Mouse (Mus musculus): Measurements from ENCODE around the gene Samd15. TPM values are rescaled to one million over a fixed set of nuclear protein-coding genes. Genes with fewer than 3 reads are reported as not detected.

The Samd15 gene
- total and polyA plus RNA-seq, 3 experiments, result 1.1 to 3.9 (median 1.8) TPM

DNA sequence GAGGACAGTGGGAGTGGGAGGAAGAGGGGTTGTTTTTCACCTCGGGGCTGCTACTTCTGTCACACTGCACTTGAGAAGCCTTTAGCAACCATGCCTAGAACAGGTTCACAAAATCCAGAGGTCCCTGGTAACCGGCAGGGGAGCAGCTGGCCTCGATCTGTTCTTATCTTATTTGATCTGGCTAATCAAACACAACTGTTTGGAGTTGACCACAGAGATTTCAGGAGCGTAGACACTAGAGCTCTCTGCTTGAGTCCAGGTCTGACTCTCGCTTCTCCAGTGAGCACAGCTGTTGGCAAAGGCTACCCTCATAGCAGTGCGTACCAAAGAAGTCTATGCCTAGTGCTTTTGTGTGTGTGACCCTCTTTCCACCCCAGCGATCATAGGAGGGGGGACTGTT lies 41.4 kb upstream of the Samd15 start:
- dilution Hi-C loops (cut with MboI; ENCODE audit: extremely low pct_ligation_motif_present, extremely low pct_unique_long_range_greater_than_20kb, low sequenced_read_pairs), result no loop called here

DNA sequence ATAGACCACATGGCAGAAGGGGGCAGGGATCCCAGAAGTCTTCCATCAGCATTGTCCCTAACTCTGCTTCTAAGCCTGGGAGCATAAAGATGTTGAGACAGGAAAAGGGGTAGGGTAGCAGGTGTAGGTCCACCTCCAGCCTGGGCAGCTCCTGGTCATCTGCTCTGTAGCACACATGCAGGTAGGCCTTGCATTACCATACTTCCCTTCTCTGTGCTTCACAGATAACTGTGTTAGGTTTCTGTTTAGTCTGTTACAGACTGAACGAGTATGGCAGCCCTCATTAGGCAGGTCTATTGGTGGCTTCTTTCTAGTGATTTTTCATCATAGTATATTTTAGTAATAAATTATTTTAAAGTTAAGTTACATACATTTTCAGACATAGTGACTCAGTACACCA lies 39.2 kb upstream of the Samd15 start:
- Histone ChIP-seq H3K4me3 (replicated peaks in 1 of 3; ENCODE audit: low read depth in 2 of 3, low read length in 2 of 3, poor library complexity in 1 of 3) (no peak overlapping the region), H3K27ac (ENCODE audit: insufficient read depth, low read depth) (no peak overlapping the region), H3K36me3 (replicated peaks in 1 of 2; ENCODE audit: control insufficient read depth in 1 of 2, insufficient read depth in 1 of 2, low read length in 1 of 2) (peaks cover 36 to 67% of the 10 kb centered on the region in 2 experiments), H3K9me3 (replicated peaks; ENCODE audit: low read length) (peaks cover 3% of the 10 kb centered on the region), H3K4me2 (ENCODE audit: insufficient read depth, low read depth, poor library complexity, severe bottlenecking) (no peak overlapping the region), H3K9ac (ENCODE audit: insufficient read depth, low read depth) (no peak overlapping the region), H3K27me3 (replicated peaks) (no peaks in the 10 kb centered on the region), H3K79me2 (replicated peaks; ENCODE audit: control insufficient read depth, extremely low read depth, insufficient read depth, poor library complexity, severe bottlenecking) (no peaks in the 10 kb centered on the region), H3K4me1 (ENCODE audit: control insufficient read depth in 1 of 2, insufficient read depth in 2 of 2) (peaks cover 0 to 51% of the 10 kb centered on the region in 2 experiments; a peak in 3 of 4 replicates)
- TF ChIP-seq EP300 (IDR thresholded peaks at IDR 0.05; ENCODE audit: low read length) (no peak), NRF1 (IDR thresholded peaks at IDR 0.05; ENCODE audit: low read depth, low read length) (no peak), NELFE (IDR thresholded peaks at IDR 0.05; ENCODE audit: low read depth, low read length) (no peak), JUND (conservative IDR thresholded peaks at IDR 0.05; ENCODE audit: low read depth, low read length) (no peak), USF2 (conservative IDR thresholded peaks at IDR 0.05; ENCODE audit: low read depth, low read length) (no peak), ZNF384 (IDR thresholded peaks at IDR 0.05; ENCODE audit: low read depth, low read length) (no peak), UBTF (IDR thresholded peaks at IDR 0.05; ENCODE audit: low read depth, low read length) (no peak), E2F4 (IDR thresholded peaks at IDR 0.05; ENCODE audit: insufficient replicate concordance, low read depth, low read length) (no peak), POLR2AphosphoS2 (IDR thresholded peaks at IDR 0.05; ENCODE audit: low read depth, low read length) (no peak), MAZ (IDR thresholded peaks at IDR 0.05; ENCODE audit: low read depth, low read length) (no peak), TBP (conservative IDR thresholded peaks at IDR 0.05; ENCODE audit: low read depth, low read length) (no peak), JUN (IDR thresholded peaks at IDR 0.05; ENCODE audit: insufficient read depth, low read depth, low read length) (no peak), MAX (IDR thresholded peaks at IDR 0.05; ENCODE audit: low read length) (no peak), MAFK (IDR thresholded peaks at IDR 0.05; ENCODE audit: insufficient replicate concordance, low read length) (no peak), TCF12 (IDR thresholded peaks at IDR 0.05; ENCODE audit: low read depth, low read length) (no peak), ELF1 (IDR thresholded peaks at IDR 0.05; ENCODE audit: low read depth, low read length) (no peak), MYC (IDR thresholded peaks at IDR 0.05; ENCODE audit: low read depth, low read length) (no peak)
- in situ Hi-C loops (cut with MboI; ENCODE audit: low pct_ligation_motif_present, low pct_unique_long_range_greater_than_20kb, low sequenced_read_pairs) (no loop called here), dilution Hi-C loops (cut with MboI; ENCODE audit: extremely low pct_ligation_motif_present, extremely low pct_unique_long_range_greater_than_20kb, low sequenced_read_pairs) (no loop called here)
- no peak for DNase-seq (ENCODE audit: extremely low read depth)

More for the DNA sequence above, 41.4 kb upstream of the Samd15 start:
- H3K79me2 ChIP-seq (replicated peaks; ENCODE audit: control insufficient read depth, extremely low read depth, insufficient read depth, poor library complexity, severe bottlenecking), result no peaks in the 10 kb centered on the region
- peaks cover 25 to 47% of the 10 kb centered on the region in 2 experiments for H3K36me3 ChIP-seq (replicated peaks in 1 of 2; ENCODE audit: control insufficient read depth in 1 of 2, insufficient read depth in 1 of 2, low read length in 1 of 2)
- H3K4me1 ChIP-seq (ENCODE audit: control insufficient read depth in 1 of 2, insufficient read depth in 2 of 2), result peaks cover 0 to 51% of the 10 kb centered on the region in 2 experiments; a peak in 3 of 4 replicates
- DNase-seq (ENCODE audit: extremely low read depth), result no peak
- H3K9ac ChIP-seq (ENCODE audit: insufficient read depth, low read depth), result no peak overlapping the region
- TF ChIP-seq TBP (conservative IDR thresholded peaks at IDR 0.05; ENCODE audit: low read depth, low read length), result no peak
- TF ChIP-seq ELF1 (IDR thresholded peaks at IDR 0.05; ENCODE audit: low read depth, low read length), result no peak
- TF ChIP-seq NELFE (IDR thresholded peaks at IDR 0.05; ENCODE audit: low read depth, low read length), result no peak
- no peak for TF ChIP-seq NRF1 (IDR thresholded peaks at IDR 0.05; ENCODE audit: low read depth, low read length)
- no peak for TF ChIP-seq POLR2AphosphoS2 (IDR thresholded peaks at IDR 0.05; ENCODE audit: low read depth, low read length)
- no peak for TF ChIP-seq ZKSCAN1 (IDR thresholded peaks at IDR 0.05; ENCODE audit: borderline replicate concordance, low read depth, low read length)
- no peak for TF ChIP-seq MXI1 (IDR thresholded peaks at IDR 0.05; ENCODE audit: low read depth, low read length)
- no peak for TF ChIP-seq EP300 (IDR thresholded peaks at IDR 0.05; ENCODE audit: low read length)
- TF ChIP-seq ETS1 (conservative IDR thresholded peaks at IDR 0.05; ENCODE audit: low read depth, low read length), result no peak
- no peak for TF ChIP-seq USF1 (IDR thresholded peaks at IDR 0.05; ENCODE audit: low read depth, low read length)
- no peak for TF ChIP-seq PAX5 (IDR thresholded peaks at IDR 0.05; ENCODE audit: low read length)
- TF ChIP-seq SIN3A (IDR thresholded peaks at IDR 0.05; ENCODE audit: low read length), result no peak
- in situ Hi-C loops (cut with MboI; ENCODE audit: low pct_ligation_motif_present, low pct_unique_long_range_greater_than_20kb, low sequenced_read_pairs), result no loop called here
- H3K4me2 ChIP-seq (ENCODE audit: insufficient read depth, low read depth, poor library complexity, severe bottlenecking), result no peak overlapping the region
- H3K27me3 ChIP-seq (replicated peaks), result no peaks in the 10 kb centered on the region
- peaks cover 3% of the 10 kb centered on the region for H3K9me3 ChIP-seq (replicated peaks; ENCODE audit: low read length)
- no peak overlapping the region for H3K4me3 ChIP-seq (replicated peaks in 1 of 3; ENCODE audit: low read depth in 2 of 3, low read length in 2 of 3, poor library complexity in 1 of 3)
- no peak overlapping the region for H3K27ac ChIP-seq (ENCODE audit: insufficient read depth, low read depth)

All from CH12.LX (cell line).